Mouse (Mus musculus): ENCODE data around the gene Gstp3.
"Not testable (repeated sequence)": the region's sequence is repeated elsewhere in the genome, so short reads cannot be mapped to it uniquely, and the experiment has no call there.

Gstp3 gene

GRCm38 (mm10) chr19:4088146-4088545, 28.8 kb upstream of the Gstp3 start:
- no peak for DNase-seq

GRCm38 (mm10) chr19:4087090-4087489, 27.7 kb upstream of the Gstp3 start:
- DNase-seq, result no peak

- DNase-seq, result no peak
Measured at GRCm38 (mm10) chr19:4086156-4086555, 26.8 kb upstream of the Gstp3 start.

- DNase-seq, result no peak
Measured at GRCm38 (mm10) chr19:4084984-4085383, 25.6 kb upstream of the Gstp3 start.

- no peak for DNase-seq
Measured at GRCm38 (mm10) chr19:4083826-4084225, 24.5 kb upstream of the Gstp3 start.

- DNase-seq, result no peak
Measured at GRCm38 (mm10) chr19:4083316-4083715, 23.9 kb upstream of the Gstp3 start.

- no peak for DNase-seq
Measured at GRCm38 (mm10) chr19:4082219-4082965, 23.0 kb upstream of the Gstp3 start.

GRCm38 (mm10) chr19:4081394-4081793, 22.0 kb upstream of the Gstp3 start, which contains the start of gene Cabp2:
TSS of gene Cabp2 (plus strand) at chr19:4081578.
- DNase-seq, result no peak

GRCm38 (mm10) chr19:4080511-4081009, 21.2 kb upstream of the Gstp3 start:
- no peak for DNase-seq

- no peak for DNase-seq
Measured at GRCm38 (mm10) chr19:4079594-4079993, 20.2 kb upstream of the Gstp3 start.

GRCm38 (mm10) chr19:4075531-4075930, 16.2 kb upstream of the Gstp3 start:
- DNase-seq, result no peak

- peak in 1 of 2 experiments; percentile 42 for DNase-seq
Measured at GRCm38 (mm10) chr19:4072706-4073424, 13.5 kb upstream of the Gstp3 start.

GRCm38 (mm10) chr19:4071406-4071805, 12.0 kb upstream of the Gstp3 start:
- no peak for DNase-seq

- DNase-seq, result no peak
Measured at GRCm38 (mm10) chr19:4070756-4071155, 11.4 kb upstream of the Gstp3 start.

- no peak for DNase-seq
Measured at GRCm38 (mm10) chr19:4070311-4070710, 10.9 kb upstream of the Gstp3 start.

GRCm38 (mm10) chr19:4068717-4069410, 9.5 kb upstream of the Gstp3 start:
- no peak for DNase-seq

- not testable (repeated sequence) for DNase-seq
Measured at GRCm38 (mm10) chr19:4068242-4068641, 8.9 kb upstream of the Gstp3 start.

GRCm38 (mm10) chr19:4066877-4067276, 7.5 kb upstream of the Gstp3 start:
- no peak for DNase-seq

- DNase-seq, result no peak
Measured at GRCm38 (mm10) chr19:4066280-4066679, 6.9 kb upstream of the Gstp3 start.

- DNase-seq, result not testable (repeated sequence)
Measured at GRCm38 (mm10) chr19:4064501-4064900, 5.1 kb upstream of the Gstp3 start.

GRCm38 (mm10) chr19:4063357-4063756, 4.0 kb upstream of the Gstp3 start:
- DNase-seq, result not testable (repeated sequence)

GRCm38 (mm10) chr19:4060899-4061465, 1.6 kb upstream of the Gstp3 start:
- DNase-seq, result no peak

Data from lung, adult 18-20 months (tissue).